Mouse (Mus musculus) liver, adult (tissue): ENCODE measurements around the gene Fxr2.

ENCODE experiments used
- GATA4 ChIP-seq: IDR thresholded peaks from 2 replicates; pipeline ENCODE4 v1.6.1; 2014; ENCODE audit warnings: mild to moderate bottlenecking, low read length; ENCODE audit not compliant: insufficient replicate concordance

Gene Fxr2

DNA sequence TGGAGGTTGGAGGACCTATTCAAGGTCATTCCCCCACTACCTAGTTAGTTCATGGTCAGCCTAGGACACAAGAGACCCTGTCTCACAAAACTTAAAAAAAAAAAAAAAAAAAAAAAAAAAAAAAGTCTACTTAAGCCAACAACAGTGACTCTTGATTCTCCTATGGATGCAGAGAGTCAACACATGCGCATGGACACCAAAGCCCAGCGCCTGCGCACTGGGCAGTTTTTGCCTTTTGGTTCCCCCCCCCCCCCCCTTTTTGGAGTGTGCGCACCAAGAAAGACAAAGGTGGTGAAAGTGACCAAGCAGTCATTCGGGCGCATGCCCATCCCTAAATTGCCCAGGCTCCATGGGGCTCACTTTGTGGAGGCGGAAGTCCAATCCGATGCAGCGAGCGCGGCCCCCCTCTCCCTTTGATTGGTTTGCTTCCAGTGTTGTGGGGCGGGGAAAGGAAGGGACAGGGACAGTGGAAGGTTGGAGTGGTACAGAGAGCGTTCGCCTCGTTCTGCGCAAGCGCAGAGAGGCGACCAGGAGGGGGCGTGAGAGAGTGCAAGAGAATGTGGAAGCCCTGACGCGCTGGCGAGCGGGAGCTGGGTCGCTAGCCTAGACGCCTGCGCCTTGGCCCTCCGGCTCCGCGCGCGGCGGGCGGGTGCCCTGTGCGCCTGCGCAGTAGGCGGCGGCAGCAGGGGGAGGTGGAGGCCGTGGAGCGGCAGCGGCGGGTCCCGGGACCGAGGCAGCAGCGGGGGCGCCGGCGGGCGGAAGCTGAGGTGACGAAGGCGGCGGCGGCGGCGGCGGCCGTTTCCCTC lies at the start of gene Fxr2:
Gene Fxr2, plus strand, starts transcription at position 707 of the 806 bp plus-strand sequence.
- peak; percentile 30; the same call in 1 of the 2 replicates for TF ChIP-seq GATA4

DNA sequence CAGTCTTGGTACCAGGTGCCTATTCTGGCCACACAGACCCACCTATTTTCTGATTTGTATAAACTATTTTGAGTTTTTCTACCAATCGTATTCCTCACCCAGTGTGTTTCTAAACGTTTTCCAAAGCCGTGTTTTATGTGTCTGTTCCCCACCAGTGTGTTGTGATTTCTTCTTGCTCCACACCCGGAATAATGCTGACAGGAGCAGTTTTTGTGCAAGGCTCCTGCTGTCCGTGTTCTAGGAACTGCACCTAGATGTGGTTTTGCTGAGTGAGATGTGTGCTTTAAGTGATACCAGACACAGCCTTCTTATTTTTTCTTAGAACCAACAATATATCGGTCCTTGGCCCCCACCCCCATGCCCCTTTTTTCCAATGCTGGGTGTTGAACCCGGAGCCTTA lies 48.8 kb upstream of the Fxr2 start:
- no peak for TF ChIP-seq GATA4

GRCm38 (mm10) chr11:69584937-69585336 lies 47.9 kb upstream of the Fxr2 start:
- no peak for TF ChIP-seq GATA4

DNA sequence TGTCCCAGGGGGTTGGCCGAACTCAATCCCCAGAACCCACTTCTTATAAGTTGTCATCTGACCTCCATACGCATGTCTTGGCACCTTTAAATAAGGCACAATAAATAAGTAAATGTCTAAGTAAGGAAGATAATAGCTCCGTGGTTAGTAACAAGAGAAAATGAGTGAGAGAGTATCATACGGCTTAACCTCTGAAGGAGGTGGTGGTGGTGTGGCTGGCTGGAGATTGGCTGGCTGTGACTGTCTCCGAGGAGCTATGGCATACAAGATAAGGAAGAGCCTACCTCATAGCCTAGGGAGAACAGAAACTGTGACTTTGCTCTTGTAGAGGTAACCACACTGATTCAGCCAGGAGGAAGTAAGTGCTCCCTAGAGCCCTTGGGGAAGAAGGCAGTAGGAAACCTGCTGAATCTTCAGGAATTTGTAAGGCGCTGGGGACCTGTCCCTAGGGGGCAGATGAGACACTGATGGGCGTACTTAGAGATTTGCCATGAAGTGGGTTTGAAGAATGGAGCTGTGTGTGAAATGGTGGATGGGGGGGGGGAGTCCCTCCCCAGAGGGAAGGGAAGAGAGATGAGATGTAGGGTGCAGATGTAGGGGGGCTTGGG lies 47.0 kb upstream of the Fxr2 start:
- TF ChIP-seq GATA4: no peak

DNA sequence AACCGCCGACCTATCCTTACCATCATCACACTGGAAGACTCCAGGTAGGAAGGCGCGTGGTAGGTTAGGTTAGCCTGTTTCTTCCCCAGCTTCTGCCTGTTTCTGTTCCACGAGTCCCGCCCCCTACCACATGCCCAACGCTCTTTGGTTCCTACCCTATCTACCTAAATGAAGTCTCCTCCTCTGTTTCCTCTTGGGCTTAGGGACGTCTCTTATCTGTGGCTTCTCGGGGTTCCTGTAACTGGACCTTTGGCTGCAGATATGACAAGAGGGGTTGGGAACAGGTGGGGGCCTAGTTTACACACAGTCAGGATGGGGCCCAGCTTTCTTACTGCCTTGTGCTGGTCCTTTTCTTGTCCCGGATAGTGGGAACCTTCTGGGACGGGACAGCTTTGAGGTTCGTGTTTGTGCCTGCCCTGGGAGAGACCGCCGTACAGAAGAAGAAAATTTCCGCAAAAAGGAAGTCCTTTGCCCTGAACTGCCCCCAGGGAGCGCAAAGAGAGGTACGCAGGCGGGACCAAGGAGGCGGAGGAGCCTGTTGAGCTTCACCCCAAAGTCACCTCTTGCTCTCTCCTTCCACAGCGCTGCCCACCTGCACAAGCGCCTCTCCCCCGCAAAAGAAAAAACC lies 43.5 kb upstream of the Fxr2 start:
- no peak for TF ChIP-seq GATA4

GRCm38 (mm10) chr11:69590622-69591021 lies 42.2 kb upstream of the Fxr2 start:
- TF ChIP-seq GATA4: no peak

GRCm38 (mm10) chr11:69591424-69591823 lies 41.4 kb upstream of the Fxr2 start:
- TF ChIP-seq GATA4: no peak

DNA sequence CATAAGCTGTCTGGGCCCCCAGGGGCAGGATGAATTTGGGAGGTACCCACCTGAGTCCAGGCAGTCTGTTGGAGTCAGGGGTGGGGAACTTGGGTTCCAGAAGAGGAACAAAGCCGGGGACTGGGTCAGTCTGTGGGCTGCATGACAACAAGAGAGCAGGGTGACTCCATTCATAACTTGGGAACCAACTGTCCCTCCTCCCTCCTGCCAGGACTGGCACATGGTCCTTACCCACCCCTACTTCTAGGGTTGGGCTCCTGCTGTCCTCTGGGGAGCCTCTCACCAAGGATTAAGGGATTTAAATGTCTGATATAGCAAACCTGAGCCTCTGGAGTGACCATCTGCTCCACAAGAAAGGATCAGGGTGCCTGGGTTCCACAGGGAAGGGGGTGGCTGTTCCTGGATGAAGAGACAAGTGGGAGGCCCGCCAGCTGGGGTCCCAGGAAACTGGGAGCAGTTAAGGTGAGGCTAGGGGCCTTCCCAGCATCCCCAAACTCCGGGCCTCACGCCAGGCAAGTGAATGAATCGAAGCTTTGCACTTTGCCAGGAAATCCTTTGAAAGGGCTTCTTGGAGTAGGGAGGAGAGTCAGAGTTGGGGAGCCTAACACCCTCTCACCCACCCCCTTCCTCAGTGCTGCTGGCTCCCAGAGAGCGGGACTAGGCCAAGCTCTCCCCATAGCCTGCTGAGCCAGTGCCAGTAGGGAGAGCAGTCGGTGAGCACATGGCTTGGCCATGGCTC lies 40.7 kb upstream of the Fxr2 start:
- TF ChIP-seq GATA4: no peak

- no peak for TF ChIP-seq GATA4
Measured at GRCm38 (mm10) chr11:69592799-69593198, 40.0 kb upstream of the Fxr2 start.

- no peak for TF ChIP-seq GATA4
Measured at GRCm38 (mm10) chr11:69594853-69595252, 37.9 kb upstream of the Fxr2 start.

- TF ChIP-seq GATA4: no peak
Measured at GRCm38 (mm10) chr11:69599436-69599835, 33.4 kb upstream of the Fxr2 start.

- TF ChIP-seq GATA4: no peak
Measured at GRCm38 (mm10) chr11:69600098-69600497, 32.7 kb upstream of the Fxr2 start.

DNA sequence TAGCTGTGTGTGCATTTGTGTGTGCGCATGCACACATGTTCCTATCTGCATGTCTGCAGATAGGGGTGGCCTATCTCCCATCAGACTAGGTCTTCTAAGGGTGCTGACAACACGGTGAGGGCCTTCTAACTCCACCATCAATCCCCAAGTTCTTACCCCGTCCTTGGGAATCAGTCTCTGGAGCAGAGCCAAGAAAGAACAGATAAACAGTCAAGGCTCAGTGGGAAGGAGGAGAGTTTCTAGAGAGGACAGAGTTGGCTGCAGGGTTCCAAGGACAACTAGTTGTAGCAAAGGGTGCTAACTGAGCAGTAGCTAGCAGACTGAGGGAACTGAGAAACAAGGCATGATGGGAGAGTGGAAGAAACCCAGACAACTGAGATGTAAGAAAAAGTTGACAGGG lies 31.0 kb upstream of the Fxr2 start:
- TF ChIP-seq GATA4: no peak

DNA sequence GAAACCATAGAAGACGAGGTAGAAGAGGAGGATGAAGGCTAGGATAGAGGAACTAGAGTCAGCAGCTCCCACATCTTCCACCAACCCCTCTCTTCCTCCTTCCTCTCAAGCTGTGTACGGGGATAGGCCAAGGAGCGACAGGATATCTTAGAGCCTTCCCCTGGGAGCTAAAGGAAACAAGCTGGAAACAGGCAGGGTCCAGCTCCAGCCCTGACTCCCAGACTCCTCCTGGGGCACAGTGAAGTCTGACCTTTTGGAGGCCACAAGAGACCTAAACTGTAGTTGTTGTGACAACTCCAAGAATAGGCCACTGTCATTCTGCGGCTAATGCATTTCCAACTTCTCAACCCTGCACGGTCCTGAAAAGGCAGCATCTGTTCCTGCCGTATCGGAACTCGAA lies 29.3 kb upstream of the Fxr2 start:
- no peak for TF ChIP-seq GATA4

- no peak for TF ChIP-seq GATA4
Measured at GRCm38 (mm10) chr11:69604347-69604746, 28.4 kb upstream of the Fxr2 start.

GRCm38 (mm10) chr11:69604795-69605664 lies 27.8 kb upstream of the Fxr2 start:
- TF ChIP-seq GATA4: no peak
